Mouse (Mus musculus) R1 (cell line): ENCODE results near the gene Macrod2.

ENCODE experiments used
- DNase-seq: peaks from one replicate; pipeline ENCODE4 v3.0.0-alpha.2; 2018; ENCODE audit warnings: low read depth, low spot score

Macrod2 gene

DNA sequence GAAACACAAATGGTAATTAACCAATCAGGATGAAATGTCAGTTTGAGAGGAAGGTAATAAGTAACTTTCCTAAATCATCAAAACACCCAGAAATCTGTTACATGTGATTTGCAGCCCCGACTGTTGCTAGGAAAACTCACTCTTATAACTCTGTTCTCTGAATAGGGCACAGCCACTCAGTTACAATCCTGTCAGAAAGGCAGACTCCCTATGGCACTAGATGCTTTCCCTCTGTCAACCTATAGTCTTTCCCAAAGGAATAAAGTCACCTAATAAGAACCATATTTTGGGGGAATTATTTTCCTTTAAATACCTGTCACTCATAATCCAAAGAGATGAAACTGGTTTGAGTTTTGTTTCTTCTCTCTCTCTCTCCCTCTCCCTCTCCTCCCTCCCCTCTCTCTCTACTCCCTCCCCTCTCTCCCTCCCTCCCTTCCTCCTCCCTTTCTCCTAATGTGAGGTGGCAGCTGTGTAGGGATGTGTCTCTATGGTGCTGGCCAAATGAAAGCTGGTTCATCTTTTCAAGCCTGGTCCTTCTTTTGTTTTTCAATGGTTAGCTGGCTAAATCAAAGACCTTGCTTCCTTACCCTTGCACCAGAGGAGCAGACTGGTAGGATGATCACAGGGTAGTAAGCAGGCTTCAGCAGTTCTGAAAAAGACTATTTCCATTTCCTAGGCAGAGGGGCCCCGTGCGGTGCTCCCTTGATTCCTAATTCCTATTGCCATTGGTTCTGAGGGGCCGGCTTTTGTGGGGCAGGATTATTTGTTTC lies 661.8 kb downstream of the Macrod2 start:
- DNase-seq = no peak

DNA sequence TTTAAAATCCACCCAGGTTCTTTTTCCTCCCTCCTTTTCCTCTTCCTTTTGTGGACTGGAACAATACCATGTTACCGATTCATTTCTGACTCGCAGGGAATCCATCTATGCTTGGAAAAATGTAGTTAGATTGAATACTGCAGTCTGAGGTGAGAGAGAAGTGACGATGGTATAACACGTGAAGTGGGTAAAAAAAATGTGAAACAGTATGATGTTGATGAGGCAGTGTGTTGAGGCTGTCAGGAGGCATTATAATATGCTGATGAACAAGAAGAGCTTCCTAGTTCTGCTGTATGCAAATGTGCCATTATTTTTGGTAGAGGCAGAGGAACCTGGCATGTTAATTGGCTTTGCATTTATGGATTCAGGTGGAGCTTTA lies 662.3 kb downstream of the Macrod2 start:
- DNase-seq = no peak

DNA sequence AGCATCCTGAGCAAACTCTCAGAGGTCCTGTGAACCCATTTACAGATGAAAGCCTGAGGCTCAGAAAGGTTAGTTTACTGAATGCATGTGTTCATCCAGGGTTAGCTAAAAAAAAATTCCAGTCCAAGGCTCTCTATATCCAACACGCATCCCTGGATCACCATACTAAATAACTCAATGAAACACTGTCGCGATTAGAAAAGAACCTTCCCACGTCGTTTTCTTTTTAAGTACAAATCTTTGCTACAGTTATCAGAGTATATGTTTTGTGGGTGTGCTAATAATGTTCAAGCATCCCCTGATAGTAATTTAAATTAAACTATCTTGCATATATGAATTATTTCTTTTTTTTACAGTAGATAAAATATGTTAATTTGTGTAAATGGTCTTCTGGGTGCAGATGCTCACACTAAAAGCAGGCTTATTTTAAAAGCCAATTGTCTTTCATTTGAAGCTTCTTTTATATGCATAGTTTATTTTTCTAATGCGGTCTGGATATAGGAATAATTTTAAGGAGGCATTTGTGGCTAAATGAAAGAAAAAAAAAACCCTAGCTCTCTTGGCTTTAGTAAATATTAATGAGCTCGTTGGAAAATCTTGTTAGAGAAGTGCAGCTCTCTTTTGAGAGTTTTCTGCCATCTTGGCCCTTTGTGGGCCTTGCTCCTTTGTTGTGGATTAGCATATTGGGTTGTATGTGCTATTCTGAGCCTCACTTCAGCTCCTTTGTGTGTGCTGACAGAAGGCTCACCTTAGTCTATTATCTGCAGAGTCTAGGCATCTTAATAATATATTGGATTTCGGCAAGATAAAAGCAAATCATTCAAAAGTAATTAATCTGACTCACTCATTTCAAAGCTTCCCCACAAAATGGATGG lies 679.1 kb downstream of the Macrod2 start:
- DNase-seq = no peak

DNA sequence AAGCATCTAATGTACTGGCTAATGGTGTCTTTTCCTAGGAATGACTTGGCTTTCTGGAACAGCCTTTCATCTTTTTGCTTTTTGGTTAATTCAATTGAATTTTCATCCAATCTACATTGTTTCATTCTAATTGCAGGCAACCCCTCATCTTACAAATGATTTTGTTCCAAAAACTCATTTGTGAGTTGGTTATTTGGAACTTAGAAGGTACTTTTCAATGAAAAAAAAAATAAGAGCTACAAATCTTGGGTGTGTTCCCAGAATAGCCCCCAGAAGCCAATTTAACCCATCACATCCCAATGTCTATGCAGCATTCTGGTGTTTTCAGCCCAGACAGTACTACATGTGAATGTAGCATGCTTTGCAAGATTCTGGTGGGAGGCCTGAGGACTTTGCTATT lies 683.1 kb downstream of the Macrod2 start:
- no peak for DNase-seq

DNA sequence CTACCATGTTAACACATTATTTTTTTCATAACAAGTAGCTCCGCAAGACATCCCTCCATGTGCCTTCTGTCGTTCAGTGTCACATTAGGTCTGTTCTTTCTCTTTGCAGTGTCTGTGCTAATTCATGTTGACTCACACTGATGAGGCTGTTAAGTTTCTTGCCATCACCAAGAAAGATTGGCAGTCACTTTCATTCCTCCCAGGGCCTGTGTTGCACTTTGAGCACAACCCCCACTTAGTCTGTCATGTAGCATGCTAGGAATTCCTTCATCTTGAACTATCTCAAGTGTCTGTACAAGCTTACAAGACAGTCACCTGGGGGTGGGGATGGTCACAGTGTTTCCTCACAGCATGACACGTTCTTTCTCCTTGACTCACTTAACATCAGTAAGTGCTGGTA lies 696.2 kb downstream of the Macrod2 start:
- no peak for DNase-seq

DNA sequence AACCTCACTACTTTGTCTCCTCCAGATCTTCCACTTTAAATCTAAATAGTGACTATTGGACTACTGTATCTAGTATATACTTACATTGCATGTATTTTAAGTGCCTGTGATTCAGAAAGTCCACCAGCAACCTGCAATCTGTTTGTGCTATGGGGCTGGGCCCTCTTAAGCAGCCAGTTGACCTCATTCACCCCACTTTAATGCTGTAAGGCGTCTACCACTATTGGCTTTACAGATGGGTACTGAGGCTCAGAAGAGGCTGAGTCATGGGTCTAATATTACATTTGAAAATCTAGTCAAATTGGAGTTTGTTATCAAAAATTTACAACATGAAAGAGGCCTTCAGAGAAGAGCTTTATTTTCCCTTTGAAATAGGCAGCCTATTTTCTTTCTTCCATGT lies 722.5 kb downstream of the Macrod2 start:
- no peak for DNase-seq

DNA sequence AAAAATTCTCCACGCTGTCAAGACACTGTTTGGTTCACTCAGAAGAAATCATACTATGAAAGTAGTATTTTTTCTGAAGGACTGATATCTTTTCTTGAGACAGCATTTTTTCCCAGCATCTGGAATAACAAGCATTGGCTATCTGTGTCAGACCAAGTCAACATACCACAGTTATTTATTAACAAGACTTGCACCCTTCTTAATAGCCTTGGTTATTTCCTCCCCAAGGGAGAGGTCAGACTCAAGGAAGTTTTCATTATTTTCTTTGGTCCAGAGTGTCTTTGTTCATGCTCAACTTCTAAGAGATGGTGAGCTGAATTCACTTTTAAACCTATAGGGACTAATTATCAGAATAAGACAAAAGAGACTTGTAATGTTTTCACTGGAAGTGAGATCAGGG lies 728.8 kb downstream of the Macrod2 start:
- no peak for DNase-seq

DNA sequence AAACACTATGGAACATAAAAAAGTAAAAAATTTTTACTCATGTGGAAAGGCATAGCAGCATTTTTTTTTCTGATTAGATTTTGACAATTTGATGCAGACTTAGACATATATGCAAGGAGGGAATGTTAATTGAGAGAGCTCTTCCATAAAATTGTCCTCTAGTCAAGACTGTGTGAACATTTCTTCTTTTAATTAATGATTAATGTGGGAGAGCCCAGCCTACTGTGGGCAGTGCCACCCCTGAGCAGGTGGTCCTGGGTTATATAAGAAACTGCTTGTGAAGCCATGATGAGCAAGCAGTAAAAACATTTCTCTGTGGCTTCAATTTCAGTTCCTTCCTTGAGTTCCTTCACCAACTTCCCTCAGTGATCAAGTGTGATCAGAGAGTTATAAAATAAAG lies 730.5 kb downstream of the Macrod2 start:
- no peak for DNase-seq

DNA sequence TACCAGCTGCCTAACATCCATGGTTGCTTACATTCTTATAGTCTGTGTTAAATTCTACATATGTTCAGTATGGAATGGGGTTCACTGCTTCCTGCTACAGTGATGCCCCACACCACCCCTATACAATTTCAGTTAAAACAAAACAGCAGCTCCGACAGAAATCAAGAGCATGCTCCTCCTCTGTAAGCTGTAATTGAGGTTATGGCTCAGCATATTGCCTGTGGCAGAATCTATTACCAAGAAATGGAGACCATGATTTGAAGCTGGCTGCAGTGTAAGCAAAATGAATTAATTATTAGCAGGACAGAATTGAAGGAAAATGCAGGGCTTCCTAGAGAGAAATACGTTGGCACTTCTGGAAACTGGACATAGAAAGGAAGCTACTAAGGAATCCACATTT lies 747.2 kb downstream of the Macrod2 start:
- no peak for DNase-seq

DNA sequence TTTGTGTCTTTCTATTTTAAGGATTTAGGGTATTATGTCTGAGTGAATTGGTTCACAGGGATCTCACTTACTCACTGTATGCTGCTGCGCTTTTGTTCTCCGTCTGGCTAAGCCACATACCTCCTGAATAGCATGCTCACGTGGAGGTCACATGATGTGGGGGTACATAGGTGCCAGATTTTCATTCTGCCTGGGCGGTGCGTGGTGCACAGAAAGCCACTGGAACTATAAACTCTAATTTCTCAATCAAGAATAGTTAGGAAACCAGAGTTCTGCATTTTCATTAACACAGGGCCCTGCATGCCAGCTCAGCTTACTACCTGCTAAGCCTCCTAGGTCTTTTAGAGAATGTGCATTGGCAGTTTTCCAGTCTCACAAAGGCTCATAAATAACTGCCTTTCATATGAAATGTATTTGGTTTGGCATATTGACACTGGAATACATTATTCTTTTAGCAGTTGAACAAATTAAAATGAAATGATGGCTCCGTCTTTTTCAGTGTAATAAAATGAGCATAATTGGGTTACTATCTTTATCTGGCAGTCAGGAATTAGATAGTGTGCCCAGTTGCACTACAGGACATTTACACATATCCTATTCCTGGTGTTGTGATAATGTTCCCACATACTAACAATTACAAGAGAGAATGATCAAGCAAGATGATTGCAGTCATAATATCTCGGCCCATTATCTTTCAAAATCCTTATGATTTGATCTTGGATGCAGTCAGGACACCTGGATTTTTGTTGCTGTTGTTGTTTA lies 757.1 kb downstream of the Macrod2 start:
- DNase-seq = peak; percentile 18

DNA sequence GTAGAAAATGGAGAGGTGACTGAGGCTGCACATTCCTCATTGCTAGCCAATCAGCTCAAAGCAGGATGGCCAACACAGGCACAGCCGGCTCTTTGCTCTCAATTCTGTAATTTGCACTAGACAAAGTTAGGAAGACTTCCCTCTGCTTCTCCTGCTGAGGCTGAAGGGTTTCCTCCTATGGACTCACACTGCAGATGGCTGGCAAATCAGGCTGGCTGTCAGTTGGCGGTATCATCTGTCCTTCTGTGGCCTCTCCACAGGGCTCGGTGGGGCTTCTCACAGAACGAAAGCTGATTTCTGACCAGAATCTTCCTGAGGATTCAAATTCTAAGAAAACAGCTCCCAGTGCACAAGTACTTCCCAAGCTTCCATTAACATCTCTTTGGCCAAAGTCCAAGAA lies 760.9 kb downstream of the Macrod2 start:
- no peak for DNase-seq

DNA sequence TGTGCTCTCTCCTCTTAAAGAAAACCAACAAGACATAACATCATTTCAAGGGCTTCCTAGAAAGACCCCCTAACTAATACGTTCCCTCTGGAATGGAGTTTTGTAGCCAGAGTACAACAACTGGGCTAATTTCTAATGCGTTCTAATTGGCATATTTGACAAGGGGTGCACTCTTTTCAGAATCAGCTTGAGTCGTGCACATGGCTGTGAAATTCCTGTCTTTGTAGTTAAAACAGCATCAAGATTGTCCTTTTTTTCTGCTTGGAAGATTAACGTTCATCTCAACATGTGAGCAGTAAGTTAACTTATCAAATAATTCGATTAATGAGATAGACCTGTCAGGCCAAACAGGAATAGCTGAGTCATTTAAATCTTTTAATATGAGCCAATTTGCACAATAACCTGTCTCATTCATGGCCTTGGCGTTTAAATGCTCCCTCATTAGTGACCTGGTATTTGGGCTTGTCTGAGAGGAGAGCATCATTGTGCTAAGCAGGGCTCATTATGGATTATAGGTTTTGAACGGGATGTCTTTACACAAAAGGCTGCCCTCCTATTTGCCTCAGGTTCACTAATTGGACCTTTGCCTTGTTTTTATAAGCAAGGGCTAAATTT lies 762.0 kb downstream of the Macrod2 start:
- DNase-seq = no peak

DNA sequence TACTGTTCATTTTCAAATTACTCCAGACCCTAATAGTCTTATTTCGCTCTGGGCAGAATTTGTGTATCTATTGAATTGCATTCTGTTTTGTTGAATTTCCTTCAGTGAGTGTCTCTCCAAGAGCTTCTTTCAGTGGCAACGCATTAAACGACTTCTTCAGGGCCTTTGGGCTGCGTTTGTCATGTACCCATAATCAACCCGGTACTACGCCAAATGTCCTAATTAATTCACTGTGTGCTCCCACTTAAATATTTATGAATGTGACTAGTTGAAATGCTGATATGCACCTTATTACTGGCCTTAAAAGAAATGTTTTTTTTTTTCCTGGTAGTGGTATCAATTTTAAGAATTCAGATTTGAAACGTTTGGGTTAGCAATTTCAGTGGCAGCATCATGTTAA lies 763.1 kb downstream of the Macrod2 start:
- no peak for DNase-seq

DNA sequence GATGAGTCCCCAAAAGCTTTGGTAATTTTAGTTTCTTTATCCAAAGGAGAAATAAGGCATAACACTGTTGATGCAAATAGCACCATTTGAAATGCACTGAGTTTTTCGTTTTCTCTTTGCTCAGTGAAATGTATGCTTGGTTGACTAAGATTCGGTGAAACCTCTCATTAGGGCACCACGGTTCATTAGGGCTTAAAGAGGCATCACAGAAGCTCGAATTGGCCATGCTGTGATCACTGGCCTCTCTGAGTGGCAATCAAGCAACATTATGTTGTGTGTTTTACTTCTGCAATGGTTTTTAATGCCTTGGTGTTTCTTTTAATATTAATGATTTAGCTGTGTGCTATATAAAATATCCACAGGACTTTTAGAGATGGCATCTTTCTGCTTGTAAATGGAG lies 768.8 kb downstream of the Macrod2 start:
- DNase-seq = no peak

DNA sequence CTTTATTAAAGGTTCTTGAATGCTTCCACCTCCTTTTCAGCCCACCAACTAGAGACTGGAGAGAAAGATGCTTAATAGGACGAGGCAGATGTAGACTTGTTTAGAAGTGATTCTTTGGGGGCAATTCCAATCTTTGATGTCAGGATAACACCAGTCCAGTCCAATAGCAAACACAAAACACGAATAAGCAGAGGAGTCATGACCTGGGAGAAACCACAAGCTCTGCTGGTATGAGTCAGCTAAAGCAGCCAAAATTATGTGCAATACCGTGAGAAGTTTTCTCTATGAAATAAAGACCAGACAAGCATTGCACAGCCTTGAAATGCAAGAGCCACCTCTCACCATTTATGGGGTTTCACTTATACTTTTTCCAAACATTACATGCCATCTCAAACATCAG lies 774.5 kb downstream of the Macrod2 start:
- DNase-seq = no peak

DNA sequence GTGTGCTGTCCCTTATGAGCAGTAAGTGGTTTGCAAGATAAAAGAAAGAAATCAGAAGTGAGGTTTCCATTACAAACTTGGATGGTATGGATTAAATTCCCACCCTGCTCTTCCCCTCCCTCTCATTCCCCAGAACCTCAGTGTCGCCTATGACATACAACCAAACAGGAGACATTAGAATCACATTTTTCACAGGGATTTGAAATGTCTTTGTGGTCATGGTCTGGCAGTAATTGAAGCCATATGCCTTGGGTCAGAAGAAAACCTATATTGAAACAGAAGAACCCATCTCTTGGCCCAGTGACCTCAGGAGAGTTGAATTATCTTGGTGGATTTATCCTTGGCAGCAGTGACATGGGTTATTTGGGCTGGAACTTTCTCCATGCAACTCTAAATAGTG lies 778.1 kb downstream of the Macrod2 start:
- no peak for DNase-seq

DNA sequence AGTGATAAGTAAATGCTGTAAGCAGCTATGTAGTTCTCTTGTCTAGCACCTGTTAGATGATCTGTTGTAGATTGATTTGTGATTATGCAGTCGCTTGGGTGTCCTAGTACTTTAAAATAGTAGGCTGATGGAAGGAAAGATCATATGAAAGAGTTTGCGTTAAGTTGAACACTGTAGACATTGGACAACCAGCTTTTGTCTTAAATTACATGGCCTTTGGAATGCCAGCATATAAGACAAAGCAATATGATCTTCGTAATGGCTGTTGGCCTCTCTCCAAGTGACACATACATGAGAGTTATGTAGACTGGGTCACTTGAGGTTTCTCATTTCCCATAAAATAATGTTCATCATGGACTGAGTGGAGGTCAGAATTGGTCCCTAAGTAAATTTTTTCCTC lies 778.5 kb downstream of the Macrod2 start:
- no peak for DNase-seq

DNA sequence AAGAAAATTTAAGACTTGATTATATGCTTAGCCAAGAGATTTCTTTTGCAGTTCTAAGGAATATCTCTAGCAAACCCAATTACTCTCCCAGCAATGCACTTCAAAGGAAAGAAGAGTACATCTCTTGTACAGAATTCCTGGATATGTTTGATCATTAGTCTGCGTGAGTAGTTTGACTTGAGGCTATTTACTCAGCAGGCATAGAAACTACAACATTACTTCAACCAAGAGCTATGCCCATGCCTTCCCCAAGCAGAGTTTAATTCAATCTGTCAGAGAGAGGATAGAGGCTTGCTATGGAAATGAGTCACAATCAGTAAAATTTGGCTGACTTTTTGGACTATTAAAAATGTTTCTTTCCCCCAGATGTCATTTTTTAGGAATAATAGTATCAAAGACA lies 785.5 kb downstream of the Macrod2 start:
- DNase-seq = no peak

DNA sequence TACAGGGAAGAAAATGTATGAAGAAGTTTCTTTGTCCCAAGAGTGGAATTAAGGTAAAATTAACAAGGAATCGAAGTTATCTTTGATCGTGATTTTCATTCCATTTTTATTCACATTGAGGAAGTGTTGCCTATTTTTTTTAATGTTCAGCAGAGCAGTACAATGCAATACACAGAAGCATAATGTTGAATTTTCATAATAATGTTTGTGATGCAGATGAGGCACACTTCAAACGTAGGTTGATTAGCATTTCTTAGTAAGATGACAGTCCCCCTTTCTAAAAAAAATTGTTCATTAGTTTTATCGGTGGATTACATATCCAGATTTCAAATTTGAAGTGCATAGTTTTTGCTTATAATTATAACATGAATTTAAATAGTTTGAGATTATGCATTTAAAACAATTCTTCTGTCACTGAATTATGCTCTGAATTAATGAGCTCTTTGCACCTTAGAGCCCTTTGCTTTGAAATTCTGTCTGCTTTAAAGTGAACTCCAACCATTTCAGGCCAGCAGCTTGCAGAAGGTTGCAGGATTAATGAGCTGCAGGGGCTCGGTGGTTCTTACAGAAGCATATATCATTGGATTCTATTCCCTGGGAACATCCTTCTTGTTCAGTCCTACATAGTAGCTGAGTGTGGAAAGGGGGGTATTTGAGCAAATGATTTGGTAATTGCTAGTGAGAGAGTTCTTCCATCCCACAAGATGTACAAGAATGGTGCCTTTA lies 787.1 kb downstream of the Macrod2 start:
- DNase-seq = no peak

DNA sequence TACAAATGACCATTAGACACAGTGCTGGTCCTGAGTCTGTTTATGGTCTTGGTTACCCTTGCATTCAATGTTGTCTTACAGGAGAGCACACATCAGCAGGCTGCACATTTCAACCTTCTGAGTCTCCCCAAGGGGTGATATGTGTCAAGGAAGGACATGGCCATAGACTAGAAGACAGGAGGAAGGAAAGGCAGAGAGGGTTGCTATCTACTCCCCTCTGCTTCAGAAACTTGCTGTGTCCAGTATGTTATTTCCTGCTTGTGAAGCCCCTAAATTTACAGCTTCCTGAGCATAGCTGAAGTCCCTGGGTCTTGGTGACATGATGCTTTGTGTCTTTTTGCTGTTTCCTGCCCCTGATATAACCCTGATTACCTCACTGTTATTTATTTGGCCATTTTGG lies 799.4 kb downstream of the Macrod2 start:
- no peak for DNase-seq

DNA sequence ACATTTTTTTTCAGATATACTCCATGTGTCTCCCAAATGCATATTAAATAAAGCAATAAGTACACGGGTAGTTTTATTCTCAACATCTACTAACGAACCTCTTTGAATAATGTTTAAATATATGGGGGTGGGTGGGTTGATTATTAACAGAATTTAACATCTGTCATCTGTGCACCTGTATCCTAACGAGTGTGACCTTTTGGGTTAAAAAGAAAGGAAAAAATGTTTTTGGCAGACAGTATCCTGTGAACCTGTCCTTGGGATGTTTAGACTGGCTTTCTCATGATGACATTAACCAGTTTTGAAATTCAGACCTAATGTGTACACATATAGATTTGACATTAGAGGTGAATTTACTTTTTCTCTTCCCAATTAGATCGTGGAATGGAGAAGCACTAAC lies 805.4 kb downstream of the Macrod2 start:
- DNase-seq = no peak
